Mouse (Mus musculus): ENCODE measurements around the gene Aprt. TPM values are rescaled to one million over a fixed set of nuclear protein-coding genes. Genes with fewer than 3 reads are reported as not detected.
"Not testable (repeated sequence)": the region's sequence is repeated elsewhere in the genome, so short reads cannot be mapped to it uniquely, and the experiment has no call there.

The Aprt gene
- total RNA-seq, 2 experiments from 2014 or later = 39.6 to 40.1 TPM

DNA sequence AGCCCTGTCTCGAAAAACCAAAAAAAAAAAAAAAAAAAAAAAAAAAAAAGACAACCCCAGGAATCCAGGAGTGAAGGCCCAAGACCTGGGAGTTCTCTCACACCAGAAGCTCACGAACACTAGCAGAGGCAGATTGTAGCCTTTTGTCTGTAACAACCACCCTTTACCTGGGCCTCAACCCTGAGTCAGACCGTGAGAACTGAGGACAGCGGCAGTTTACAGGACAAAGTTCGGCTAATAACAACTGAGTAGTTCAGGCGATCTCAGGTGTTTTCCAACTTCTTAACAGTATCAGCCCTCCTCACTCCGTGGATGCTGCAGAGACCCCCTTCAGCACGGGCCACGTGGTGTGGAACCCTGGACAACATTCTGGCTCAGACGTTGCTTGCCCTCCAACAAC is 10.0 kb upstream of the Aprt start:
- DNase-seq (ENCODE audit: low spot score) = no peak

DNA sequence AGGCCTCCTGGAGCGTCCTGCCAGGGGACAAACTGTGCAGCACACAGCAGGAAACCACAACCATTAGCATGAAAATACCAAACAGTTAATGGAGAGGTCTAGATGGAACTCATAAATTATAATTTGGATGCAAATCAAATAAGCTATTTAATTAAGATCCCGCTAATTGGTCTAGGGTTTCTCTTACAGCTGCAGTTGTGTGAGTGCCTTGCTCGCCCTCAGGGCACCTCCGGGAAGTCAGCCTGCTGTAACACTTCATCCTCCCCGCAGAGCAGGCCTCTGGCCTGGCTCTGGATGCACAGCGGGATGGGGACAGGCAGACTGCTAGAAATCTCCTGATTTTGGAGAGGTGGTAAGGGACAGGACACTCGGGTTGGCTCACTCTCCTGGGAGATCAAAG is 9.5 kb upstream of the Aprt start:
- DNase-seq (ENCODE audit: low spot score) = no peak

DNA sequence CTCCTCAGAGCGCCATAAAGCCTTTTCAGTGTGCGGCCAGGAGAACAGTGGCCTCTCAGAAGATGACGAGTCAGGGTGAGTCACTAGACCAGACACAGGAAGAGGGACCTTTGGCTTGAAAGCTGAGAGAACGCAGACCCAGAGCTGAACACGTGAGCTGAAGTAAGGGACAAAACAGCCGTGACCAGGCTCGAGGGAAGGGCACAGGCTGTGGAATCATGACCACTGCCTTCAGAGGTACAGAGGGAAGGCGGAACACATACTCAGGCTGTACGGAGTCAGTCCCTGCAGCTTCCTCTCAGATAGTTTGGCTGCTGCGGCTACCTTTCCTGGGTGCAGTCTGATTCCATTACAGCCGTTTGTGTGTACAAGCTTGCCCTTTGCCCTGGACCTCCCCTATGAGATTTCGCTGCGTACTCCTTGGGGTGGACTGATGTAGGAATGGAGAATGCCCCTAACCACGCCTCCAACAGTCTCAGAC is 8.7 kb upstream of the Aprt start:
- DNase-seq (ENCODE audit: low spot score) = no peak

DNA sequence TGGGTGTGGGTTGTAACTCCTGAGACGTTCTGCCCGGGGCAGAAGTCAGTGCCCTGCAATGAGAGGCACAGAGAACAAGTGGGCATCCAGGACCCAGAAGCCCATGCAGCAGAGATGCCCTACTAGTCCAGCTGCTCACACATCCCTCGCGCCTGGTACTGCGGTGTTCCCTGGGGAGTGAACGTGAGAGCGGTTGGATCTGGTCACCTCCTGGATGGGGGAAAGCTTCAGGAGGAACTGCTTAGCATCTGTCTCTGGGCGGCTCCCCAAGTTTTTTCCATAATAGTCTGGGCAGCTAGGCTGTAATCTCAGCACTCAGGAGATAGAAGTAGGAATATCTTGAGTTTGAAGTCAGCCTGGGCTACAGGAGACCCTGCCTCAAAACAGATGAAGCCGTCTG is 8.3 kb upstream of the Aprt start:
- no peak for DNase-seq (ENCODE audit: low spot score)

DNA sequence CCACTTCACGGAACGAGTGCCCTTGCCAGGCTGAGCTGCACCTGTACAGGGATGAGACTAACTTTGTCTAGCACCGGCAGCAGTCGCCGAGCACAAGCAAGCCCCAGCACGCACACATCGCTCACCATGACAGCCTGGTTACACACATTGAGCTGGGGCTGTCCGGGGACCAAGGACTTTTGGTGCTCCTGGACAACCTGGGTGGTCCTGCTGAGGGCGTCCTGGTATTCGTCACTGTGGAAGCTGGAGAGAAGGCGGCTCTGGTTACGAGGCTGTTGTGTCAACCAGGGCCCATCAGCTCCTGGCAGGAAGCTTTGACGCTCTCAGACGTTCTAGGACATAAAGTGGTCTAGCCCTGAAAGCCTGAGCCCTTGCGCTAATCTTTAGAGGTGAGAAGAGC is 4.2 kb upstream of the Aprt start:
- no peak for DNase-seq (ENCODE audit: low spot score)

DNA sequence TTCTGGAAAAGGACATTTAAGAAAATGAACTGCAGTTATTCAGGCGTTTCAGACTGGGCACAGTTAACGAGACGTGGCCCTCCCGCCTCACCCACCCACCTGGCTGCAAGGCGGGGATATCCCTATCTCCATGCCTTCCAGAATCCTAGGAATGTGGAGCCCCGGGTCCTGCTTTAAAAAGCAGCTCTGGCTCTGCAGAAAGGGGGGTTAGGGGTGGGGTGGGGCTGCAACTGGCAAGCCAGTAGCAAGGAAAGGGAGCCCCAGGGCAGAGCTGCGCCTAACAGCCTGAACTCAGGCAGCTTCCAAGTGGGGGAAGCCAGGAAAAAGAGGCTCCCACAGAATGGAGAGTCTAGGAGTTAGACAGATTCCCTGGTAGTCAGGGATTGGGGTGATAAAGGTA is 2.5 kb upstream of the Aprt start:
- no peak for DNase-seq (ENCODE audit: low spot score)

DNA sequence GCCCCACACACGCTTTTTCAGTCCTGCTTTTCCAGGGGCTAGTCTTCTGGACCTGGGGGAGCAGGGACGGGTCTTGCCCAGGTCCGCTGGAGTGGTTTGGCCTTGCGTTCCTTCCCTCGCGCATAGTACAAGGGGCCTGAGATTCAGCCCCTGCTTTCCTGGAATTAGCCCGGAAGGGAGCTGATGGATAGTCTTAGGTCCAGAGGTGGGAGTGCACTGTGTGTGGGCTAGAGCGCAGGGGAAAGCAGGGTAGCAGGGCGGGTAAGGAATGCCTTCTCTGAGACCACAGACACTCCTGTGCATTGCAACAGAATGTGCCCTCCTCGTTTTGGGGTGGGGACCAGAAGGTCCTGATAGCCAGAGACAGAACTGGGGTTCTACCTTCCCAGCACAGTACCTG is 407 bp upstream of the Aprt start:
- DNase-seq (ENCODE audit: low spot score) = no peak

DNA sequence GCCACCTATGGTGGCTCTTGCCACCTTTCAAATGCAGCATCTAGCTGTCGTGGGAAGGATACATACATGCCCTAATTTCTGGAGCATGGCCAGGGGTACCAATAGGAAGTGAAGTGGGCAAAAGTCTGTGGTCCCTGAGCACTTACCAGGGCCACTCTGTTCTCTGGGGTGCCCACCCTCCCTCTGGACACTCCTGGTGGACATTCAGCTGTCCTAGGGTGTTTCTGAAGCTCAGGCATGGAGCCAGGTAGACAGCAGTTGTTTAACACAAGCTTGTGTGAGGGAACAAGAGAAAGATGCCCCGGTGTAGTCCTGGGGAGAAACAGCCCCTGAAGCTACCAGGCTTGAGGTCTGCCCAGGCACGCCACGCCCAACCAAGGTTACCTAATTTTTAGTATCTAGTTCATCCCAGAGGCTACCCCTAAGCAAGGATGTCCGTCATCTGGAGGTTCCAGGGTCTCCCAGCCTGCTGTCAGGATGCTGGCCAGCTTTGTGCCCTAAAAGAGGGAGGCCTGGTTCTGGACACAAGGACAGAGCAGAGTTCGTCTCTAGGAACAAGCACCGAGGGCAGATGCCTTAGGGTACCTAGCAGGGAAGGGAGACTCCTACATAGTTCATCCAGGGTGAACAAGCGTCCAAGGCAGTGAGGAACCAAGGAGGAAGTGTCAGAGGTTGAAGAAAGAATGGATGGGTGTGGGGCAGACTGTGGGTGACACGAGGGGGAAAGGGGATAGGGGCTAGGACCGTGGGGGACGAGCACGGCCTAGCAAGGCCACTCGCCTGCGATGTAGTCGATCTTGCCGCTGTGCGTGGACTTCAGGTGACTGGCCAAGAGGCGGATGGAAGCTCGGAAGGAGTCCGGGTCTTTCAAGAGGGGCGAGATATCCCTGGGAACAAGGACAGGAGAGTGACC is 718 bp downstream of the Aprt start:
- no peak for DNase-seq (ENCODE audit: low spot score)

DNA sequence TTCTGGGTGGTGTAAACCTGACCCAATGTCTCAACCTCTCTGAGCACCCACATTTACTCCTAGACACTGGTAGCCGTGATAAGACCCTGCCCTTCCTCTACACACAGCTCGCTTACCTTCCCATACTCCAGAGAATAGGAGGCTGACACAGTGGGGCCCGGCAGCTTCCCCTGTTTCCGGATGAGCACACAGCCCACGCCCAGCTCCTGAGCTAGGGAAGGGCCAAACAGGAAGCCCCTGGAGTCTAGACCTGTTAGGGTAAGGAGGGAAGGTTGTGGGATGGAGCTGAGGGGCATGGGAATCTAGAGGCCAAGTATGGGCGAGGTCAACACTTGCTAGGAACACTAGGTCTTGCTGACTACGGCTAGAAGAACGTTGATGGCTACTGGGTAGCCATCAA is 1.4 kb downstream of the Aprt start:
- DNase-seq (ENCODE audit: low spot score) = no peak

DNA sequence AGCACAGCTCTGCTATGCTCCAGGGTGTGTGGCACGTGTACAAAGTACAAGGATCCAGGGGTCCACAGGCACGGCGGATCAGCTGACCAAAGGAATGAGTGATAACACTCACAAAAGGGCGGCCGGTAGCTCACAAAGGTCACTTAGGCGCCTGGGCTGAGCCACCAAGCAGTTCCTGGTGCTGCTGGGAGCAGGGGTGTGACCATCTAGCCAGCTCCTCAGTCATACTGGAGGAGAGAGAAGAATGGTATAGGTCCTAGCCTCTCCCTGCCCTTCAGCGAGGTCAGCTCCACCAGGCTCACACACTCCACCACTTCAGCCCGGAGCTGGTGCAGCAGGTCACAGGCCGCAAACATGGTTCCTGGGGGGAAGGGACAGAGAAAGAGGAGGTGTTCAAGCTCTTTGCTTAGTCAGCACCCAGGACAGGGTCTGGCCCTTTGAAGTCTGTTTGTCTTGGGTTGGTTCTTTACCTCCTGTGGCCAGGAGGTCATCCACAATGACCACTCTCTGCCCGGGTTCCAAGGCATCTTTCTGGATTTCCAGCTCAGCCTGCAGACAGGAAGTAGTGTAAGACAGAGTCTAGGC is 1.9 kb downstream of the Aprt start:
- no peak for DNase-seq (ENCODE audit: low spot score)

DNA sequence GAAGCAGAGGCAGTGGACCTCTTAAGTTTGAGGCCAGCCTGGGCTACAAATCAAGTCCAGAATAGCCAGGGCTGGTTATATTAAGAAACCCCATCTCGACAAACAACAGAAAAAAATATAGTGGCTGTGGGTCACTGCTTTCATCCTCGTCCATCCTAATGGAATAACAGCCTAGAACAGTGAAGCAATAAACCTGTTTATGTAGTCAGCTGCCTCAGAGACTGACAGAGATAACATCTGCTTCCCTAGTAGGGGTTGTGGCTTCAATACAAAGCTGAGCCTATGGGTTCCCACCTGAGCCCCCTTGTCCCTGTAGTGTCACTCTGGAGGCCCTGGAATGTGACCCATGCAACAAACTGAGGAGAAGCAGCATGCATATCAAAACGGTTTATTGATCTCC is 2.4 kb downstream of the Aprt start:
- no peak for DNase-seq (ENCODE audit: low spot score)

DNA sequence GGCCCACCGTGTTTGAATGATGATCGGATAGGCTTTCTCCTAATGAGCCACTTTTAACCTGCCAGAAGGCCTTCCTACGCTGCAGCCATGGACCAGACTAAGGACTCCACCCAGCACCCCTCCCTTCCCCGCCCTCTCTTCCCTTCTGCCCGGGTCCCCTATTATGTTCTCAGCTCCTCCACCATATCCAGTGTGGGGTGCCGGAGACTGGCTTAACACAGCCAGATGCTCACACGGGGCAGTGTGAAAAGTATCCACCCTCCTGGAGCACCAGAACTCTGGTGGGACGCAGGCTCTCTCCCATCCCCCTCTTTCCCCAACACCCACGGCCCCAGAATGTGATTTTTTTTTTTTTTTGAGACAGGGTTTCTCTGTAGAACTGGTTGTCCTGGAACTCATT is 3.1 kb downstream of the Aprt start:
- DNase-seq (ENCODE audit: low spot score) = no peak

DNA sequence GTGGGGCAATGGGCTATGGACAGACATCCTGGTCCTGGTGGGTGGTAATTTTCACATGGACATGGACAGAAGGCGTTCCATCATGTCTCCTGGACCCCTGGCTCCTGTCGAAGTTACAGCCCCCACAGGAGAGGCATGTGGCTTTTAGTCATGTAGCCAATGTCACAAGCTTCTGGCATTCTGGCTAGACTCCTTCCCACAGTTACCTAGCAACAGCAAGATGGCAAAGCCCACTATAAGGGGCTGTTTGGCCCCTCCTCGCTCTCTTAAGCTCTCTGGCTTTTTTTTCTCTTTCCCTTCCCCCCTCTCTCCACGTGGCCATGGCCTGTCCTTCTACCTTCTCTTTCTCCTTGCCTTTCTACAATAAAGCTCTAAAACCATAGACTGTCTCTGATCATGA is 3.5 kb downstream of the Aprt start:
- DNase-seq (ENCODE audit: low spot score) = not testable (repeated sequence)

DNA sequence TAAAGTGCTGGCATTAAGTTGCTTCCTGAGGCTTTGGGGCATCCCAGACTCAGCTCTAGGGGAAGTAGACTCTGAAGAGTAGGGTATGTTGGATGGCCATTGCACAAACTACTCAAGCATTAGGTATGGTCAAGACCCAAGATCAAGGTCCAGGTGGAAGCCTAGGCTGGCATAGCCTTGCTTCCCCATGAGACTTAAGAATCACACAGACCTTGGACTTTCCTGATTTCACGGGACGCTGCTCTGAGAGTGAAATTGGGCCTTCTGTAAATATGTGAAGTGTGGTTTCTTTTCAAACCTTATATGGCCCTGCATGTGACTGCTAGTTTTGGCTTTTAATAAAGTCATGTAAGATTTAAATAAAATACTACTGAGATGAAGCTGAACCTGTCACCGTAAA is 4.0 kb downstream of the Aprt start:
- DNase-seq (ENCODE audit: low spot score) = no peak

DNA sequence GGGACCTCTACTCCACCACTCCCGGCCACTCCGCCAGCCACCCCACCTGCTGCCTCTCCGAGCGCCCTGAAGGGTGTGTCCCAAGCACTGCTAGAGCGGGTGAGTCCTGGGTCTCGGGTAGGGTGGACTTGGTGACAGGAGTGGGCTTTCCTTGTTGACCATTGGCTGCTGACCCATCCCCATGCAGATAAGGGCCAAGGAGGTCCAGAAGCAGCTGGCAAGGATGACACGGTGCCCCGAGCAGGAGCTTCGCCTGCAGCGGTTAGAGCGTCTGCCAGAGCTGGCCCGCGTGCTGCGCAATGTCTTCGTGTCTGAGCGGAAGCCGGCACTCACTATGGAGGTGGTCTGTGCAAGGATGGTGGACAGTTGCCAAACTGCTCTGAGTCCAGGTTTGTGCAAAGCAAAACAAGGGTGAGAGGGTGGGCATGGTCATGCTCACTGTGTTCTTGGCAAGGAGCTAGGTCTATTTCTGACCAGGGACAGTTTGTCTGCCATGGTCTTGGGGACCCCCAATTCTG is 4.9 kb downstream of the Aprt start:
- DNase-seq (ENCODE audit: low spot score) = no peak

DNA sequence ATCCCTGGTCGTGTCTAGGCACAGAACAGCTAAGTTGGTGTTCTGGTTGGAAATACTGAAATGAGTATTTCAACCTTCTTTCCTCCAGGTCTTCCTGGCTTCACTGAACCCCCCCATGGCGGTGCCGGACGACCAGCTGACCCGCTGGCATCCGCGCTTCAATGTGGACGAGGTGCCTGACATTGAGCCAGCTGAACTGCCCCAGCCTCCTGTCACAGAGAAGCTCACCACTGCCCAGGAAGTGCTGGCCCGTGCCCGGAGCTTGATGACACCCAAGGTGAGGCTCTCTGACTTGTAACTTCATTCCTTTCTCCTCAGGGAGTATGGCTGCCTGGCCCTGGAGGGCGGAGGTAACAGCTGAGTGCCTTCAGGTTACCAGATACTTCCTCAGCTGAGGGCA is 5.6 kb downstream of the Aprt start:
- no peak for DNase-seq (ENCODE audit: low spot score)

DNA sequence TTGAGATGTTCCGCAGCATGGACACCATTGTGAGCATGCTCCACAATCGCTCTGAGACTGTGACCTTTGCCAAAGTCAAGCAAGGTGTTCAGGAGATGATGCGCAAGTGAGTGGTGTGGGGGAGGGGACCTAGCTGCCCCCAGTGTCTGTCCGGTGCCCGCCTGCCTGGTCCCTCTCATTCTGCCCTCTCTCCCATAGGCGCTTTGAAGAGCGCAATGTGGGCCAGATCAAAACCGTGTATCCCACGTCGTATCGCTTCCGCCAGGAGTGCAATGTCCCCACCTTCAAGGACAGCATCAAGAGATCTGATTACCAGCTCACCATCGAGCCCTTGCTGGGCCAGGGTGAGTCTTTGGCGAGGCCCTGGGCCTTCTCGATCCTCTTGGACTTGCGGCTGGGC is 6.7 kb downstream of the Aprt start:
- DNase-seq (ENCODE audit: low spot score) = no peak

DNA sequence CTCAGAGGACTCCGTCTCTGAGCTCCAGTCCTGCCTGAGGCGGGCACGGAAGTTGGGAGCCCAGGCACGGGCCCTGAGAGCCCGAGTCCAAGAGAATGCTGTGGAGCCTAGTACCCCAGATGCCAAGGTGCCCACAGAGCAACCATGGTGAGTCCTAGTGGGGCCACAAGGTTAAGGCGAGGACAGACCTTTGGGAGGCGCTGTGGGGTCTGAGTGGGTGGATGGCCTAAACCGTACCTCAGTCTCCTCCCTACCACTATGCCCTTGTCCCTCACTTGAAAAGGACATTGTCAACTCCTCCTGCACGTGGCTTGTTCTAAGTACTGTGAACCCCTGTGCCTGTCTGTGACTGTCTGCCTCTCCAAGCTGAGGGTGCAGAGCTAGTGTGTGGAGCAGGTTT is 7.4 kb downstream of the Aprt start:
- DNase-seq (ENCODE audit: low spot score) = no peak

DNA sequence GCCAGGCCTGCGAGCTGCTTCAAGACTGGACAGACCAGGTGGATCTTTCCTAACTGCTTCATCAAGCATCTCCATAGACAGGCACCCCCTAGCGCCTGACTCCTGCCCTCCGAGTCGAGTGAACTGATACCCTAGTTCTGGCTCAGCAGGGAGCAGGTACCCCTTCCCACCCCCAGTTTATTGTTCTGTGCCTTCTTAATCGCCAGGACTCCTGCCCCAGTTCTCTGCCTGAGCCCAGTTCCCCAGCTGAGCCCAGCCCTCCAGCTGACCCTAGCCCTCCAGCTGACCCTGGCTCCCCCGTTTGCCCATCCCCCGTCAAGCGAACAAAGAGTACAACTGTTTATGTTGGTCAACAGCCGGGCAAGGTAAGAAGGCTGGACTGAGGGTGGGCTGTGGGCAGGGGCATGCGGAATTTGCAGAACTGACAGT is 7.8 kb downstream of the Aprt start:
- no peak for DNase-seq (ENCODE audit: low spot score)

DNA sequence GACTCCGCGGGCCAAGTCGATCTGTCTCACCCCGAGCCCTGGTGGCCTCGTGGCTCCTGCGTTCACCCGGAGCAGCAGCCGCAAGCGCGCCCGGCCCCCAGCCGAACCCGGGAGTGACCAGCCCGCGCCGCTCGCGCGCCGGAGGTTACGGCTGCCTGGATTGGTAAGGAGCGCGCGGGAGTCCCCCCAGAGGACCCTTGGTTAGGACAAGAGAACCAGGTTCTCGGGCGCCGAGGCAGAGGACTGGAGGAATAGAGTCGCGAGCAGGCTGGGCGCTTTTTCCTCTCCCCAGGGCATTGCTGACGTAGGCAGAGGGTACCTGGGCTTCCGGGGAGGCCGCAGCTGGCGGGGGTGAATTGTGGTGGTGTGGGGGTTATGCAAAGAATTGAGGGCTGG is 8.6 kb downstream of the Aprt start:
- DNase-seq (ENCODE audit: low spot score) = no peak

DNA sequence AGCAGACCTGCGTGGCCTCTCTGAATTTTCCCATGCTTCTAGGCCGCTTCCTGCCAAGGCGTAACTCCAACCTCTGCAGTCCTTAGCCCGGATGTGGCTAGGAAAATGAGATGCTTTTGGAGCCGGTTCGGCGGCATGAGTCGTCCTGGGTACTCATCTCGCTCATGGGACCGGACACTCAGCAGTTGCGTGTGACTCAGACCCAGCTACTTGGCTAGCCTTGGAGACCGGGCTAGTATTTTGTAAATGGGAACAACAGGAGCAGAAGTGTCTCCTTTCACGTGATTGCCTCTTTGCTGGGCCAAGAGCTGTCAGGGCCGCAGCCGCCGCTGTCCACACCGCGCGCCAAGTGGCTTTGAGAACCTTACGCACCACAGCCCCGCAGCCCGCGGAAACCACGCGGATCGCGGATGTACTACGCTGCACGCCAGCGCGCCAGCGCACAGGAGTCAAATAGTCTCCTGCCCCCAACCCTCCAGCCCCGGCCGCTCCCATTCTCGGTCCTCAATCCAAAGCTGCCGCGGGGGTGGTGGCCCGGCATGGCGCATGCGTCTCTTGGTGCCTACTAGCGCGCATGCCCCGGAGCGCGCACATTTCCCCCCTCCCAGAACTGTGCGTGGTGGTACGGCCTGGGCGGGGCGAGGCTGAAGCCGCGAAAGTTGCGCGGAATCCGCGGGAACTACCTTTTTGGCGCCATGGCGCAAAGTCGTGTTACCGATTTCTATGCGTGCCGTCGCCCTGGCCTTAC is 9.2 kb downstream of the Aprt start, which contains the start of gene Cdt1:
Cdt1 (plus strand) TSS at position 655 of the 748 bp plus-strand sequence.
- DNase-seq (ENCODE audit: low spot score) = peak; percentile 93

DNA sequence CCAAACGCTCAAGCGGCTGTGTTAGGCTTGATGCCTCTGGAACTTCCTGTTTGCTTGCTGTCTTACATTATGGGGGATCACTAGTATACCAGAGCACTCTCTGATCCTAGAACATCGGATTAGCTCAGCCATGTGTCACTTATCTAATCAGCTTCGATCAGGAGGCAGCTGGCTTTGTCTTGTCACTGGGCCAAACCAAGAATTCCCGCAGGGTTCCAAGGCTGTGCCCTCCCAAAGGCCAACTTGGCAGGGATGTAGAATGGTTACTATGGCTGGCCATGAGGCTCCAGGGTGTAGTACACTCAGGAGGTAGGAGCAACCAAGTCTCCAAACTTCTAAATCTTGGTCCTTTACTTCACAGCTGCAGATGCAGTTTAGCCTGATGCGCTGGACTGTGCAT is 9.9 kb downstream of the Aprt start:
- DNase-seq (ENCODE audit: low spot score) = no peak
